Mouse (Mus musculus) left cerebral cortex, adult 8-10 months (tissue): ENCODE results near the gene Fbxo9. TPM values are rescaled to one million over a fixed set of nuclear protein-coding genes. Genes with fewer than 3 reads are reported as not detected.
A peak's percentile ranks its signal among the peaks of the same experiment; 100 is the strongest.

Experiments used
- DNase-seq, 2 experiments: peaks; one replicate each; pipeline ENCODE4 v3.0.0; 2022; ENCODE audit warnings: low spot score in 2 of 2
- total RNA-seq, 4 experiments: library from RNA; stranded (reverse); gene quantifications; 2 replicates each; pipeline ENCODE4 v1.2.4; 2022

Gene Fbxo9
- total RNA-seq, 4 experiments from 2014 or later, result 99.4 to 119 (median 108) TPM

DNA sequence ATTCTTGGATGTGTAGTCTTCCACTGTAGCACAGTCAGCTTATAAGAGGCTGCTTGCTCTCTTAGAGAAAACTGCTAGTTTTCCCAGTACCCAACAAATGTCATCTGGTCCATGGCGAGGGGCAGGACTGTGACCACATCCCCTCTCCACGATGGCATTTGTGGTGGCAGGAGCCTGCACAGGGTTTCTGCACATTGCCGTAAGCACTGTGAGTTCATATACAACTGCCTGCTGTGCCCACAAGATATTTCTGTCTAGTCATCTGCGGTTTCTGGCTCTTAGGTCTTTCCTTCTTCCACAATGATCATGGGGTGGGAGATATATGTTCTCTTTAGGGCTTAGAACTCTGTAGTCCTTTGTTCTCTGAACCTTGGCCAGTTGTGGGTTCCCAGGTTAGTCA is 37.2 kb downstream of the Fbxo9 start:
- no peak for DNase-seq

DNA sequence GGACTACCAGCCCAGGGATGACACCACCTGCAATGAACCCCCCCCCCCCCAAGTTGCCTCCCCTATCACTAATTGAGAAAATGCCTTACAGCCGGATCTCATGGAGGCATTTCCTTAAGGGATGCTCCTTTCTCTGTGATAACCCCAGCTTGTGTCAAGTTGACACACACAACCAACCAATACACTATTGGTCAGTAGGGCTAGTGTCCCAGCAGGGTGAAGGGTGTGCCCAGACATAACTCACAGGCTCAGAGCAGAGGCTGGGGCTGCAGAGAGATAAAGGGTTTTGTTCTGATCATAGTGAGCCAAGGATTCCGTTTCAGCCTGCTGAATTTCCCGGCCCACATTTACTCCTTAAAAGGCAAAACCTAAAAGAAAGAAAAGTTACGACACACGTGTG is 38.4 kb downstream of the Fbxo9 start:
- no peak for DNase-seq

DNA sequence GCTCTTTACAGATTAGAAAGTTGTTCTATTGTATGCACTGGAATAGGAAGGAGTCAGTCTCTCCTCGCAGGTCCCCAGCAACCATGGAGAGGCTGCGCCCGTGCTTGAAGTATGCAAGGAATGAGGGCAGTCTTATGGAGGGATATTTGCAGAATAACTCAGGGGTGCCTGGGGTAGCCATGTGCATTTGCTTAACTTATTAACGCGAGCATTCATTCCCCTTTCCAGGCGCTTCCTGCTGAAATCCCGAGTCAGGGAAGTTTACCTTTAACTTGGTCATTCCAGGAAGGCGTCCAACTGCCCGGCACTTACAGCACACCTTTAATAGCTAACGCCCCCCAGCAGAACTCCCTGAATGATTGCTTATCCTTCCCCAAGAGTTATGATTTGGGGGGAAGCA is 44.7 kb downstream of the Fbxo9 start:
- DNase-seq, result no peak

DNA sequence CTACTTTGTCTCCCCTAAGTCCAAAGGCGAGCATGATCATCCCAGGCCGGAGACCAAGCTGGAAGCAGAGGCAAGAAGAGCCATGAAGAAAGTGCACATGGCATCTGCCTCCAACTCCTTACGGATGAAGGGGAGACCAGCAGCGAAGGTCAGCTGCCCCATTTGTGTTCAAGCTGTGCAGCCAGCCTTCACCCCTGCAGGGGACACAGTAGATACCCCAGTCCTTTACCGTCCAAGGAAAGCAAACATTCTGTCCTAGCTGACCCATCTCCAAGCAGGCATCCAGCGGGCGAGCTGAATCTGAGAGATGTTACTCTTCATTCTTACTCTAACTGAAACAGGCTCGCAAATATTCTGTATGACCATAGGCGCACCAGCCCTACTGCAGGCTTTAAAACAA is 46.5 kb downstream of the Fbxo9 start:
- no peak for DNase-seq

DNA sequence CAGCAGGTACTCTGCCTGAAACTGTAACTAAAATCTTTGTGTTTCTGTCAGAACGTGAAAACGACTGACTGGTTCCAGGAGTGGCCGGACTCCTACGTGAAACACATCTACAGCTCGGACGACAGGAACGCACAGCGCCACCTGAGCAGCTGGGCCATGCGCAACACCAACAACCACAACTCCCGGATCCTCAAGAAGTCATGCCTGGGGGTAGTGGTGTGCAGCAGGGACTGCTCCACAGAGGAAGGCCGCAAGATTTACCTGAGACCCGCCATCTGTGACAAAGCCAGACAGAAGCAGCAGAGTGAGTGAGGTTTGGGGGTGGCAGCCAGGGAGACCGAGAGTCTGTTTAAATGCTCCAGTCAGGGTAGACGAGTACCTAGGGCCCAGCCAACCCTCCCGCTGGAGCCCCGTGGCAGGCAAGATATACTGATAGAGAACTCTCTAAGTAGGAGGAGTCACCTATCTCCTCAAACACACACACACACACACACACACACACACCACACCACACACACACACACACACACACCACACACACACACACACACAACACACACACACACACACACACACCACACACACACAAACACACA is 49.2 kb downstream of the Fbxo9 start:
- DNase-seq, result no peak

DNA sequence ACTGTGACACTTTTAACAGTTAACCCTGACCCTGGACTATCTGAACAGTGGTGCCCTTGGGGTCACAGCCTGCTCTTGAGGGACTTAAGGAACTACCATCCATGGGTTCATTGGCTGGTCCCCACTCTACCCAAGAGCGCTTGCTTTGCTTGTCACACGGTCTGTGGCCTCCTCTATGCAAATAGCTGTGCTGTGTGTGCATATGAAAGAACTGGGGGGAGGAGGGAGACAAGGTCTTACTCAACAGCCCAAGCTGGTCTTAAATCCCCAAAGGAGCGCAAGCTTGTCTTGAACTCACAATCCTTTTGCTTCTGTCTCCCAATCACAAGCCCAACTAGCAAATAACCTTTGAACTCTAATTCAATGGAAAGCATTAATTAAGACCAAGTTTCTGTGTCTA is 54.6 kb downstream of the Fbxo9 start:
- no peak for DNase-seq

DNA sequence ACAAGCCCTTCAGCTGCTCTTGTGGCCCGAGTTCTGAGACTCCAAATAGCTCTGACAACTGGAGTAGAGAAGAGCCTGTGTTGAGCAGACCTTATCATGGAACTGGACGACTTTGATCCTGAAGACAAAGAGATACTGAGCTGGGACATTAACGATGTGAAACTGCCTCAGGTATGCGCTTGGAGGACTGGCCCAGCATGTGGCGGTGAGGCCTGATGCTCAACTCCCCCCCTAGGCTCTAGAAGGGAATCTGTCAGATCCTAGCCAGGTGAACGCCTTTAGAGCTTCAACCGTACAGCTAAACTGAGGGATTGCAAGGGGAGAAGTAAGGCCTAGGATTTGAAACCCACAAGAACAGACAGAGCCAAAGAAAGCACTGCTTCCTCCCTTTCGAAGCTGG is 55.0 kb downstream of the Fbxo9 start:
- no peak for DNase-seq

DNA sequence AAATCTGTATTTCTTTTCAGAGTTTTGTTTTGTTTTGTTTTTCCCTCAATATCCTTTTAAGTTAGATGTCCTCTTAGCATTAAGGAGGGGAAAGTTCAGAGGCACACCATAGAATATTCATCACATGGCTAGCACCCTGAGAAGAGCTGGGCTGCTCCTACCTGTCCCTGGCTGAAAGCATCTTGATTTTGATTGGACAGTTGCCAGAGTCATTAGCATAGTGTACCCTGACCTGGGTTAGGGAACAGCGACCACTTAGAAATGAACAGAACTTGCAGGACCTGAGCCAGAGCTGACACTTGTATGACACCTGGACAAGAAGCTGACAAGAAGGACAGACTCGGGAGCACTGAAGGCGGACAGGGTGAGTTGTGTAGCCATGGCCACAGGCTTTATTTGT is 57.2 kb downstream of the Fbxo9 start, which contains the start of gene Gcm1:
Gcm1 (plus strand) TSS at position 248 of the 400 bp plus-strand sequence.
- DNase-seq, result no peak

DNA sequence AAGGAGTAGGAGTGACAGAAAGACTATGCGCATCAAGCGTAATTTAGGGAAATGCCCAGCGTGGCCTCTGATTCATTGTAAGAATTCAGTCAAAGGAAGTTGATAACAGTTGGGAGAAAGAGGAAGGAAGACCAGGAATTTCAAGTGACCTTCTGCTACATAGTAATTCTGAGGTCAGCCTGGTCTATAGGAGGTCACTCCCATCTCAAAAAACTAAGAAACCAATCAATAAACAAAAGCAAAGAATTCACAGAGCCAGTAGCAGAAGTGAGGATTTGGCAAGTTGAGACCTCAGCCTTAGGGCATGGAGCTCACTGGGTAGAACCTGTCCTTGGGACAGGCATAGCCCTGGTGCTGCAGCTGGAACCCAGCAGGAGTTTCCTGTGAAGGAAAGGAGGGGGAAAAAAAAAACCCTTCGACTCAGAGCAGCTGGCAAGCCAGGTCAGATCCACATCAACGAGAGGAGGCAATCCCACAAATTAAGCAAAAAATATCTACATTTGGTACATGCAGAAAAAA is 58.4 kb downstream of the Fbxo9 start:
- no peak for DNase-seq

DNA sequence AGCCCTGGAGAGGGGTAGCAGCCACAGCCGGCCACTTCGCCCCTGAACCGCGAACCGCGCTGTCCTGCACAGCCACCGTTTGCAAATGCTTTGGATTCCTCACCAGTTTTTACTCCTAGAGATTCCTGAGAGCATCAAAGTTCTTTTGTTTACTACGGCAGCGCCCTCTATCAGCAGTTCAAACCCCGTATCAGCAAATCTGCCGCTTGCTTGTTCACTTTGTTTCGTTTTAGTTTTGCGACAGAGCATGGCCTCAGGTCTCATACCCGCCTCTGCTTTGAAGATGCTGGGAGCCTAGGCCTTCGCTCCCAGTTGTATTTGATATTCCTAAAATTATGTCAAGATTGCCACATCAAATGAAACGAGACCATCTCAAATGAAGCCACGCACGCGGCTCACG is 62.1 kb downstream of the Fbxo9 start:
- DNase-seq, result no peak

DNA sequence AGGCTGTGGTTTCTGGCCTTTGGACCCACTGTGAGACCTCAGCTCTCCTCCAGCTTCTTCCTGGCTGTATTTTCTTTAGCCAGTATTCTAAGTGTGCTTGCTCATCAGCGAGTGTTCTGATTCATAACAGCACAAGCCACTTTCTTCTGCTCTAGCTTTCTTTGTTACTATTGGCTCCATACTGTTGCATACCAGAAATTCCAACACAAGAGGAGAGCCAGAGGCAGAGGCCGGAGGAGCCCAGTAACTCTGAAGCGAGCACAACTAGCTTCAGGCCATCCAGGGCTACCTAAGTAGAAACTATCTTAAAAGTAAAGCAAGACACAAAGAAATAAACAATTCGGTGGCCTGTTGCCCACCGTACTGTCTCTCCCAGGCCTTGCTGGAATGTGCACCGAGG is 63.7 kb downstream of the Fbxo9 start:
- no peak for DNase-seq

DNA sequence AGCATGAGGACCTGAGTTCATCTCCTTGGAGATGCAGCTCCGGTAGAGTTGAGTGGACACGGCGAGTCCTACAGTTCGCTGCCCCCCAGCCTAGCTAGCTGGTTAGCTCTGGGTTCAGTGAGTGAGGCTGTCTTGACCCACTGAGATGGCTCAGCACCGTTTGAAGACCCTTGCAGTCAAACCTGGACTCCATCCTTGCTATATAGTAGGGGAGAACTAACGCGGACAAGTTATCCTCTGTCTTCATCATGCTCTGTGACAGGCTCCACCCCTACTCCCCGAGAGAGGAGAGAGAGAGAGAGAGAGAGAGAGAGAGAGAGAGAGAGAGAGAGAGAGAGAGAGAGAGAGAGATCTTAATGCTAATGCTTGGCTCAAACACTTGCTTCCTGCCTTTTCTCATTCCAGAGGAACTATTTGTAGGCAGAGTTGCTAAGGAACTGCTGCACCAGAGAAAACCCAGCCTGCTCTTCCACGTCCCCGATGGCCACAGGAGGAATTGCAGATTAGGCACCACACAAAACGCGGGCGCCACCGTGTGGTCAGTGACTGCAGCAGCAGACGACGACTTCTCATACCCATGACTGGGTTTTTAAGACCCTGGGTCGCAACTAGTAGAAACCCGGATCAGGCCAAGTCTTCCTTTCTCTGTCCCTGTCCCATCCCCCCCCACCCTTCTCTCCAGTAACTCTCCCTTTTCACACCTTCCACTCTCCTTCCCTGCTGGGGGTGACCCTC is 69.9 kb downstream of the Fbxo9 start:
- DNase-seq, result peak; percentile 51 to 54

DNA sequence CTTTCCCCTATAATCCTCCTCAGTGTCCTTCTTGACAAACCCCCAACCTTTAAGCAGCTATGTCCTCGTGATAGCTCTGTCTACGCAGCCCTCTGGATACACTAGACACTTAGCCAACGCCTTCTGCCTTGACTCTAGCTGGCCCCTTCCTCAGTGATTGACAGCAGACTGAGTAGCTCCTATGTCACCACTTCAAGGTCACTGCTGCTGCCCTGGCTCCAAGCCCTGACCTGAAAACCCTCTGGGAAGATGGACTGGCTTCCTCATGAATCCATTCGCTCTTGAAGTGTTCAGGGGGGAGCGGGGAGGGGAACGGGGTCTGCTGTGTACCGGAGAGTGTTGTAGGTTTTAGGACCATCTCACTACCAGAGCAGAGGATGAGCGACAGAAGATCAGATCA is 73.0 kb downstream of the Fbxo9 start:
- no peak for DNase-seq

DNA sequence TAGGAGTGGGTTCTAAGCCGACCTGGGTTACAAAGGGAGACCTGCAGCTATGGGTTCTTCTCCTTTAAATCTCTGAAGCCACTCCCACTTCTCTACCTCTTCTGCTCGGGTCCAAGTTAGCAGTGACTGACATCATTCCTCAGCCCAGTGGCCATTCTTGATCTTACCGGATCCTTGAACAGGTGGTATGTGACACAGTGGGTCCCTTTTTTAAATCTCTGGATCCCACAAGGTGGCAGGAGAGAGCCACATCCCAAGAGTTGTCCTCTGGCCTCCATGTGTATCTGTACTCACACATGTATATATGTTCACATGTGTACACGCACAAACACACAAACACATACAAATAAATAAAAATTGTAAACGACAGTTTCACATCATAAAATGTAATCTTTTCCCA is 73.6 kb downstream of the Fbxo9 start:
- DNase-seq, result no peak

DNA sequence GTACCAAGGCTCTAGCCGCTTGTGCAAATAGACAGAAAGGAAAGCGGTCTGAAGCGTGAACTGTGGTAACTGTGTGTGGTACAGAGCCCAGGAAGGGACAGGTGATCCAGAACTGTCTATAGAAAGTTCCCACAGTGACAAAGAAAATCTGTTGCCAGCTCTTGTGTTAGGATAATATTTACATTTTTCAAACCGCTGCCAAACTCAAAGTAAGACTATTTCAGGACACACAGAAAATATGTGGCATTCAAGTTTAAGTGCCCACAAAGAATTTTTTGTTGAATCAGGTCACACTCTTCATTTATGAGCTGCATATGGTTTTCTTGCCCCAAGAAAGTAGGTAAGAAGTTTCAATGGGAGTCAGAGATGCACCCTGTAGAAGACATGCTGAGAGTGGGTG is 75.9 kb downstream of the Fbxo9 start:
- DNase-seq, result no peak

Other genes starting within 250 kb of the Fbxo9 start
- 10 to 100 TPM; 68.4 to 86.2 (median 76.6) TPM for gene Elovl5, start 191.7 kb downstream of the Fbxo9 start, total RNA-seq
- not detected for gene Gcm1, start 57.1 kb downstream of the Fbxo9 start, total RNA-seq
- 10 to 100 TPM; 15.2 to 18.3 (median 16.6) TPM for gene Ick, start 127 bp upstream of the Fbxo9 start, total RNA-seq
- gene Gsta4, start 73.7 kb upstream of the Fbxo9 start, total RNA-seq, result 10 to 100 TPM; 33.6 to 43.8 (median 38.8) TPM
- gene Gsta1, start 121.6 kb upstream of the Fbxo9 start, total RNA-seq, result under 1 TPM in 1 of 4 experiments, not detected in 3; 0.60 TPM
- not detected for gene Gm3776, start 148.1 kb upstream of the Fbxo9 start, total RNA-seq
- gene Gm10639, start 180.9 kb upstream of the Fbxo9 start, total RNA-seq, result not detected
- gene Omt2a, start 205.7 kb upstream of the Fbxo9 start, total RNA-seq, result not detected
- not detected for gene Omt2b, start 218.5 kb upstream of the Fbxo9 start, total RNA-seq
- gene Gsta2, start 246.7 kb upstream of the Fbxo9 start, total RNA-seq, result not detected